In the genomic region with DNA sequence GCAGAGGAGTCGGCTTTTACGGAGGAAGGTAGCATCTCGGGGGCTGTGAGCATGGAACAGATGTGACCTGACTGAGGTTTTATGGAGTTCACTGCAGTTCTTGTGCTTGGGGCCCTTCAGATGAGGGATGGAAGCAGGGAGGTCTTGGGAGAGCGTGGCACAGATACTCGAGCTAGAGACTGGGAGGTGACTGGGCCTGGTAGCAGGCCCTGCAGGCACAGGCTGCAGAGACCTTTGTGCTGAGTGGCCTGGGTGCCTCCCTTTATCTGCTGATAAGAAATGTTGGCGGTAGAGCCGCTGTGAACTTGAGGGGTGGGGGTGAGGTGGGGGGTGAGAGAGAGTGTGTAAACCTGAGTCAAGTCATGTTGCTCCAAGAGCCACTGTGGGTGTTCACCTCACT, we compare ENCODE assay signal across 18 mouse cellular contexts. TPM values are rescaled to one million over a fixed set of nuclear protein-coding genes. Genes with fewer than 3 reads are reported as not detected.
A peak's percentile ranks its signal among the peaks of the same experiment; 100 is the strongest.
DNase-seq lines count a peak whose midpoint lies in the region; ATAC-seq and TF ChIP-seq lines count a peak whose summit lies in the region.
"Had no signal": no experiment of that assay in that cellular context is flagged by ENCODE, and none has a peak within 500 bp of the region (broad histone marks: within the 10 kb centered on the region; RNA-seq: fewer than 3 reads in every experiment).

No protein-coding gene starts in this region.

- TF ChIP-seq CTCF in stomach, postnatal 0 days (IDR thresholded peaks at IDR 0.05; ENCODE audit: low read depth): no peak

- H3K4me2 ChIP-seq in intestine, embryonic 15.5 days (replicated peaks): 0 out of 2 replicates have a peak overlapping the region, but pooled peaks have one; percentile 9
- no peak overlapping the region for H3K4me2 ChIP-seq in stomach, postnatal 0 days (replicated peaks; ENCODE audit: low read depth)
- H3K4me2 ChIP-seq: forebrain, embryonic 13.5 days; heart, embryonic 13.5 days had no signal

- peak; percentile 65 for DNase-seq in stomach, postnatal 0 days (ENCODE audit: low spot score)
- DNase-seq in thymus, postnatal 0 days (ENCODE audit: low spot score): no peak
- no peak for DNase-seq in layer of hippocampus, adult 18-20 months (ENCODE audit: low spot score in 2 of 2)
- DNase-seq: adrenal gland, postnatal 14 days; cerebellum, adult 11-12 months; cerebellum, adult 9-11 months; cerebellum, postnatal 36 days; gastrocnemius, postnatal 36 days; heart, adult 11 months; heart, postnatal 36 days had no signal

- TF ChIP-seq EP300 in stomach, postnatal 0 days (optimal IDR thresholded peaks at IDR 0.05): no peak

- peak; percentile 47 for ATAC-seq in common myeloid progenitor, adult 5-6 weeks (replicated peaks; ENCODE audit: low read depth, poor library complexity, severe bottlenecking)
- ATAC-seq in intestine, embryonic 15.5 days: peak; percentile 92
- ATAC-seq in megakaryocyte-erythroid progenitor cell, adult 5-6 weeks (replicated peaks; ENCODE audit: low FRiP score, low TSS enrichment, poor library complexity, severe bottlenecking): peak; percentile 47; the same call in 1 of the 2 replicates
- ATAC-seq in stomach, postnatal 0 days (ENCODE audit: low FRiP score, low TSS enrichment): peak; percentile 74
- ATAC-seq: activated CD4-positive, CD25-positive, alpha-beta regulatory T cell, adult 4 months; forebrain, embryonic 13.5 days; Patski had no signal

- 54% methylated on average over 7 of the region's 7 CpGs for WGBS in intestine, embryonic 15.5 days
- WGBS in stomach, postnatal 0 days: 62% methylated on average over 7 of the region's 7 CpGs

- H3K27ac ChIP-seq in intestine, embryonic 15.5 days: peak overlapping the region; percentile 75
- H3K27ac ChIP-seq in stomach, postnatal 0 days (replicated peaks): no peak overlapping the region
- H3K27ac ChIP-seq: embryonic facial prominence, embryonic 10.5 days; forebrain, embryonic 13.5 days; heart, embryonic 13.5 days had no signal

- H3K27me3 ChIP-seq in intestine, embryonic 15.5 days (replicated peaks): no peaks in the 10 kb centered on the region
- H3K27me3 ChIP-seq in stomach, postnatal 0 days (ENCODE audit: control insufficient read depth, insufficient read depth, low read length): no peaks in the 10 kb centered on the region
- H3K27me3 ChIP-seq: forebrain, embryonic 13.5 days; Patski had no signal

- no peaks in the 10 kb centered on the region for H3K9me3 ChIP-seq in intestine, embryonic 15.5 days
- no peaks in the 10 kb centered on the region for H3K9me3 ChIP-seq in stomach, postnatal 0 days (ENCODE audit: control insufficient read depth, low read length)
- H3K9me3 ChIP-seq: forebrain, embryonic 13.5 days; heart, embryonic 13.5 days had no signal

- H3K36me3 ChIP-seq in intestine, embryonic 15.5 days: no peaks in the 10 kb centered on the region
- H3K36me3 ChIP-seq in stomach, postnatal 0 days (ENCODE audit: control insufficient read depth, insufficient read depth, low read length): no peaks in the 10 kb centered on the region
- H3K36me3 ChIP-seq: embryonic facial prominence, embryonic 10.5 days; heart, embryonic 13.5 days had no signal

- no peak overlapping the region for H3K4me3 ChIP-seq in intestine, embryonic 15.5 days (replicated peaks)
- H3K4me3 ChIP-seq in stomach, postnatal 0 days (ENCODE audit: low read depth, low read length): no peak overlapping the region
- H3K4me3 ChIP-seq: embryonic facial prominence, embryonic 10.5 days; forebrain, embryonic 13.5 days; heart, embryonic 13.5 days had no signal

- peaks cover 20% of the 10 kb centered on the region for H3K4me1 ChIP-seq in intestine, embryonic 15.5 days (replicated peaks)
- H3K4me1 ChIP-seq in stomach, postnatal 0 days (replicated peaks; ENCODE audit: control insufficient read depth, insufficient read depth): no peaks in the 10 kb centered on the region; the same call in 1 of the 2 replicates
- H3K4me1 ChIP-seq: embryonic facial prominence, embryonic 10.5 days; forebrain, embryonic 13.5 days had no signal

- H3K9ac ChIP-seq in intestine, embryonic 15.5 days: no peak overlapping the region
- H3K9ac ChIP-seq in stomach, postnatal 0 days (ENCODE audit: low read length): no peak overlapping the region
- H3K9ac ChIP-seq: forebrain, embryonic 13.5 days; heart, embryonic 13.5 days had no signal

RNA-seq across cellular contexts. Expression of a gene that starts 12.1 kb away (rescaled TPM):
- 15.4 and 18.5 TPM in 2 replicates for total RNA-seq in common myeloid progenitor, adult 5-6 weeks (2017)
- polyA plus RNA-seq in intestine, embryonic 15.5 days (2015; fragmentation: Nextera tagmentation; extraction: Ambion mirVana): 7.2 and 9.0 TPM in 2 replicates
- 4.1 and 4.7 TPM in 2 replicates for total RNA-seq in megakaryocyte-erythroid progenitor cell, adult 5-6 weeks (2014; fragmentation: Nextera tagmentation)
- 3.3 and 4.7 TPM in 2 replicates for total RNA-seq in megakaryocyte-erythroid progenitor cell, adult 5-6 weeks (2017)
- 4.2 and 4.3 TPM in 2 replicates for polyA plus RNA-seq in stomach, postnatal 0 days (2015; fragmentation: Nextera tagmentation; extraction: Ambion mirVana)
- polyA plus RNA-seq in thymus, postnatal 0 days (2015; fragmentation: Nextera tagmentation; extraction: Ambion mirVana): 14.0 and 15.2 TPM in 2 replicates
- 10 to 100 TPM; 23.9 to 26.0 TPM for total RNA-seq in layer of hippocampus, adult 18-20 months (2021)

RNA-seq across cellular contexts. Expression of a gene that starts 57.2 kb away (rescaled TPM):
- total RNA-seq in common myeloid progenitor, adult 5-6 weeks (2017): 149 and 150 TPM in 2 replicates
- polyA plus RNA-seq in intestine, embryonic 15.5 days (2015; fragmentation: Nextera tagmentation; extraction: Ambion mirVana): 144 and 147 TPM in 2 replicates
- 82.8 and 89.3 TPM in 2 replicates for total RNA-seq in megakaryocyte-erythroid progenitor cell, adult 5-6 weeks (2014; fragmentation: Nextera tagmentation)
- 84.3 and 86.1 TPM in 2 replicates for total RNA-seq in megakaryocyte-erythroid progenitor cell, adult 5-6 weeks (2017)
- polyA plus RNA-seq in stomach, postnatal 0 days (2015; fragmentation: Nextera tagmentation; extraction: Ambion mirVana): 128 and 129 TPM in 2 replicates
- polyA plus RNA-seq in thymus, postnatal 0 days (2015; fragmentation: Nextera tagmentation; extraction: Ambion mirVana): 203 and 207 TPM in 2 replicates
- total RNA-seq in layer of hippocampus, adult 18-20 months (2021): 1,000 to 10,000 TPM; 1,436 to 1,491 TPM
